Mouse (Mus musculus) forebrain, embryonic 13.5 days (tissue): ENCODE results near the gene Rab20. TPM values are rescaled to one million over a fixed set of nuclear protein-coding genes. Genes with fewer than 3 reads are reported as not detected.

Experiments used
- ATAC-seq: fragments of 200-750 bp; cut with Nextera tagmentation; 2 replicates; pipeline ENCODE4 v1.8.0; 2017
- H3K27ac ChIP-seq: fragments of 300-500 bp; sonication (generic); 2 replicates; pipeline ENCODE4 v1.5.1; 2015; ENCODE audit warnings: inconsistent platforms, mild to moderate bottlenecking, moderate library complexity
- H3K27me3 ChIP-seq: fragments of 300-500 bp; sonication (generic); 2 replicates; pipeline ENCODE4 v1.6.1; 2015; ENCODE audit warnings: mild to moderate bottlenecking, inconsistent platforms
- H3K36me3 ChIP-seq: fragments of 300-500 bp; sonication (generic); 2 replicates; pipeline ENCODE4 v1.6.1; 2015; ENCODE audit warnings: mild to moderate bottlenecking, inconsistent platforms; ENCODE audit not compliant: poor library complexity, severe bottlenecking
- H3K4me1 ChIP-seq: fragments of 300-500 bp; sonication (generic); 2 replicates; pipeline ENCODE4 v1.6.1; 2015; ENCODE audit warnings: inconsistent platforms
- H3K4me2 ChIP-seq: fragments of 300-500 bp; sonication (generic); 2 replicates; pipeline ENCODE4 v1.6.1; 2015; ENCODE audit warnings: inconsistent platforms, mild to moderate bottlenecking, moderate library complexity
- H3K4me3 ChIP-seq: fragments of 300-500 bp; sonication (generic); 2 replicates; pipeline ENCODE4 v1.5.1; 2015; ENCODE audit warnings: mild to moderate bottlenecking, inconsistent platforms
- H3K9ac ChIP-seq: fragments of 300-500 bp; sonication (generic); 2 replicates; pipeline ENCODE4 v1.6.1; 2015; ENCODE audit warnings: mild to moderate bottlenecking, inconsistent platforms
- H3K9me3 ChIP-seq: fragments of 300-500 bp; sonication (generic); replicated peaks from 2 replicates; pipeline ENCODE4 v1.6.1; 2016; ENCODE audit warnings: inconsistent platforms
- WGBS: fragments of 180-500 bp; shearing (Covaris S2); methylation state at CpG from one replicate; pipeline ENCODE4 v1.1.7; 2015; 5-methylcytosine and 5-hydroxymethylcytosine counted together
- polyA plus RNA-seq: library from polyadenylated mRNA; unstranded; fragments of >200 nt; fragmentation: Nextera tagmentation; extraction: Ambion mirVana; gene quantifications from 2 replicates; pipeline ENCODE4 v1.2.1, GENCODE M21; 2015

The Rab20 gene
- polyA plus RNA-seq, 1 experiment from 2014 or later, result 0.34 TPM

DNA sequence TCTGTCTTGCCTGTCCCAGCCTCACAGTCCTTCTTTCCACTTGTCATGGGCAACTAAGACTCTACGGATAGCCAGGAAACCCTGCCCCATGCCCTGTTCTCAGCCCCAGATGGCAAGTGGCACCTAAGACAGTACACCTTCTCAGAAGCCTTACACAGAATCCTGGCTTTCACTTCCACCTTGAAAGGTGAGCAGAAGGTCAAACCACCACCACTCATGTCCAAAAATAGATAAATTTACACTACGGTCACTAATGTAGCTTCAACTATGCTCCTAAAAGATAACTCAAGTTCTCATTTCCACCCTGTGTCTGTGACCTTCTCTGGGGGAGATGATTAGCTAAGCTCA lies 15.0 kb downstream of the Rab20 start:
- 95% methylated on average over 2 of the region's 2 CpGs for WGBS

DNA sequence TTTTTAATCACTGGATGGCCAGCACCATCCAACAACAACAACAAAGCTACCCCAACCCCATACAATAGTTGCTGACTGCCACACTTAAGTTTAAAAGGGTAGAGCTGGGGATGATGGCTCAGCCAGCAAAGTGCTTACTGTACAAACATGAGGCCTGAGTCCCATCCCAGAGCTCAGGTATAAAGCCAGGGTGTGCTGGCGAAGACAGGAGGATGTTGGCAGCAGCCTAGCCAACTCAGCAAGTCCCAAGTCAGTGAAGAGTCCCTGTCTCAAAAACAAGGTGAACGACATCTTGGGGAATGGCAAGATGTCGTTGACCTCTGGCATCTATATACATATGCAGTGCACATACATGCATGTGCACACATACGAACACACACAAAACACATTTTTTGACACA lies 15.9 kb downstream of the Rab20 start:
- no peak overlapping the region for H3K4me2 ChIP-seq
- H3K4me1 ChIP-seq, result no peaks in the 10 kb centered on the region
- peaks cover 3% of the 10 kb centered on the region; the same call in 1 of the 2 replicates for H3K9me3 ChIP-seq
- no peak overlapping the region for H3K4me3 ChIP-seq
- no peak overlapping the region for H3K9ac ChIP-seq
- no peaks in the 10 kb centered on the region for H3K36me3 ChIP-seq
- no peak for ATAC-seq
- no peak overlapping the region for H3K27ac ChIP-seq
- H3K27me3 ChIP-seq, result no peaks in the 10 kb centered on the region
- 93% methylated on average over 4 of the region's 4 CpGs for WGBS

More for the DNA sequence above, 15.0 kb downstream of the Rab20 start:
- Histone ChIP-seq H3K36me3 (no peaks in the 10 kb centered on the region), H3K9me3 (peaks cover 3% of the 10 kb centered on the region; the same call in 1 of the 2 replicates), H3K4me1 (no peaks in the 10 kb centered on the region), H3K9ac (no peak overlapping the region), H3K27ac (no peak overlapping the region), H3K4me2 (no peak overlapping the region), H3K27me3 (no peaks in the 10 kb centered on the region), H3K4me3 (no peak overlapping the region)
- no peak for ATAC-seq

- H3K4me1 ChIP-seq, result no peaks in the 10 kb centered on the region
- no peak overlapping the region for H3K9ac ChIP-seq
- no peaks in the 10 kb centered on the region for H3K36me3 ChIP-seq
- H3K27ac ChIP-seq, result no peak overlapping the region
- no peak overlapping the region for H3K4me3 ChIP-seq
- WGBS, result 77% methylated on average over 2 of the region's 2 CpGs
- H3K27me3 ChIP-seq, result no peaks in the 10 kb centered on the region
- no peak for ATAC-seq
- no peaks in the 10 kb centered on the region for H3K9me3 ChIP-seq
- H3K4me2 ChIP-seq, result no peak overlapping the region
Observed at GRCm38 (mm10) chr8:11461847-11462246, 16.7 kb downstream of the Rab20 start.

DNA sequence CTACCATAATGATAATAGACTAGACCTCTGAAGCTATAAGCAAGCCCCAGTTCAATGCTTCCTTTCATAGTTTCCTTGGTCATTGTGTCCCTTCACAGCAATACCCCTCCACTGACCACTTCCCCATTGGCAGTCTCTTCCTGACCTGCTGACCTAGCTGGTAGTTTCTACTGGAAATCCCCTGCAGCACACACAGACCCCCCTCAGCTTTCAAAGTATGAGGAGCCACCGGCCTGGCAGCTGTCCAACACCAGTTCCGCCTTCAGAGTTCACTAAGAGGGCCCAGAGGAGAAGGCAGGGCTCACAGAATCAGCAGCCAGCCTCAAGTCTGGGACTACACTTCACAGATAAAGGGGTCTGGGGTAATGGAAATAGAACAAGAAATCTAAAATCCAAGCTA lies 17.6 kb downstream of the Rab20 start:
- 42% methylated on average over 2 of the region's 2 CpGs for WGBS
- ATAC-seq, result no peak
- H3K4me2 ChIP-seq, result no peak overlapping the region
- H3K4me1 ChIP-seq, result no peaks in the 10 kb centered on the region
- H3K27ac ChIP-seq, result no peak overlapping the region
- no peaks in the 10 kb centered on the region for H3K27me3 ChIP-seq
- no peak overlapping the region for H3K9ac ChIP-seq
- no peaks in the 10 kb centered on the region for H3K36me3 ChIP-seq
- no peak overlapping the region for H3K4me3 ChIP-seq
- no peaks in the 10 kb centered on the region for H3K9me3 ChIP-seq

DNA sequence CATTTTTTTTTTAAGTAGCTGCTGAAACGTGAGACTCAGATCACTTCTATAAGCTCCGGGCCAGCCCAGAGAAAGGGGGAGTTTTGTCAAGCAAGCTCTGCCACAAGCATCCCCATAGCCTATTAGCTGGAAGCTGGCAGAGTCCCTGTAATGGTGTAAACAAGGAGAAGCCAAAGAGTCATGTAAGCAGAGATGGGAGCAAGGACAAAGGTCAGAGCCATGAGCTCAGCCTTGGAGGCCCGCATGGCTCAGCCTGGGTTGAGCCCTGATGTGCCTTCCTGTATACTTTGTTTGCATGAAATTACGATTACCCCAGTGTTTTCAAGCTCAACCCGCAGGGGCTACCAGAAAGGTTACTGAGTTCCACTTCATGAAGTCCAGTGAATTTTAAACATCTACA lies 19.5 kb downstream of the Rab20 start:
- ATAC-seq, result no peak

GRCm38 (mm10) chr8:11457981-11458836 lies 20.3 kb downstream of the Rab20 start:
- no peak overlapping the region for H3K4me2 ChIP-seq
- no peak overlapping the region for H3K27ac ChIP-seq
- H3K36me3 ChIP-seq, result no peaks in the 10 kb centered on the region
- H3K9me3 ChIP-seq, result no peaks in the 10 kb centered on the region
- no peak overlapping the region for H3K9ac ChIP-seq
- peaks cover 10% of the 10 kb centered on the region; the same call in 1 of the 2 replicates for H3K4me1 ChIP-seq
- H3K27me3 ChIP-seq, result no peaks in the 10 kb centered on the region
- ATAC-seq, result no peak
- WGBS, result 60% methylated on average over 12 of the region's 12 CpGs
- no peak overlapping the region for H3K4me3 ChIP-seq

More for the DNA sequence above, 19.5 kb downstream of the Rab20 start:
- H3K27ac ChIP-seq, result no peak overlapping the region
- WGBS, result 68% methylated on average over 5 of the region's 5 CpGs
- no peaks in the 10 kb centered on the region for H3K9me3 ChIP-seq
- no peak overlapping the region for H3K4me2 ChIP-seq
- no peak overlapping the region for H3K9ac ChIP-seq
- H3K4me3 ChIP-seq, result no peak overlapping the region
- no peaks in the 10 kb centered on the region for H3K36me3 ChIP-seq
- H3K27me3 ChIP-seq, result no peaks in the 10 kb centered on the region
- H3K4me1 ChIP-seq, result peaks cover 2% of the 10 kb centered on the region; the same call in 1 of the 2 replicates

DNA sequence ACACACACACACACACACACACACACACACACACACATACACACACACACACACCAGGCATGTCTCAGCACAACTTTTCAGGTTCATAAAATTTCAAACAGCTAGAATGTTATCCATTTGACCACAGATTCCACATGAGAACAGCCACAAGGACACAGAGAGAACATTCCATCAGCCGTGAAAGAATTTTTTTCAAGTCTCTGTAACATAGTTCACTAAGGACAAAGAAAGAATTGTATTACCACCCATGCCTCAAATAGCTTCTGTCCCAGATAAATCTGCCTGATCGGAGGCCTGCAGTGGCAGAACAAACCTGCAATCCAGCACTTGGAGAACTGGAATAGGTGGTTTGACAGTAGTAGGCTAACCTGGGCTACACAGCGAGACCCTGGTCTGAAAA lies 21.2 kb downstream of the Rab20 start:
- WGBS, result 79% methylated on average over 3 of the region's 3 CpGs
- Histone ChIP-seq H3K4me1 (peaks cover 19% of the 10 kb centered on the region), H3K27ac (no peak overlapping the region)

GRCm38 (mm10) chr8:11454228-11454627 lies 24.3 kb downstream of the Rab20 start:
- H3K27me3 ChIP-seq, result no peaks in the 10 kb centered on the region
- no peaks in the 10 kb centered on the region for H3K36me3 ChIP-seq
- no peaks in the 10 kb centered on the region for H3K9me3 ChIP-seq
- H3K4me2 ChIP-seq, result no peak overlapping the region
- no peak overlapping the region for H3K9ac ChIP-seq
- ATAC-seq, result no peak
- H3K27ac ChIP-seq, result no peak overlapping the region
- H3K4me3 ChIP-seq, result no peak overlapping the region
- H3K4me1 ChIP-seq, result peaks cover 20% of the 10 kb centered on the region
- WGBS, result 27% methylated on average over 12 of the region's 12 CpGs

More for the DNA sequence above, 21.2 kb downstream of the Rab20 start:
- Histone ChIP-seq H3K4me3 (no peak overlapping the region), H3K36me3 (no peaks in the 10 kb centered on the region), H3K9ac (no peak overlapping the region), H3K4me2 (no peak overlapping the region), H3K27me3 (no peaks in the 10 kb centered on the region), H3K9me3 (no peaks in the 10 kb centered on the region)
- no peak for ATAC-seq

GRCm38 (mm10) chr8:11452974-11453373 lies 25.5 kb downstream of the Rab20 start:
- Histone ChIP-seq H3K4me1 (peaks cover 20% of the 10 kb centered on the region), H3K36me3 (no peaks in the 10 kb centered on the region), H3K27me3 (no peaks in the 10 kb centered on the region), H3K4me2 (no peak overlapping the region), H3K9me3 (no peaks in the 10 kb centered on the region), H3K4me3 (no peak overlapping the region), H3K9ac (peak overlapping the region; percentile 7; the same call in 1 of the 2 replicates), H3K27ac (no peak overlapping the region)
- WGBS, result 12% methylated on average over 4 of the region's 4 CpGs
- no peak for ATAC-seq

DNA sequence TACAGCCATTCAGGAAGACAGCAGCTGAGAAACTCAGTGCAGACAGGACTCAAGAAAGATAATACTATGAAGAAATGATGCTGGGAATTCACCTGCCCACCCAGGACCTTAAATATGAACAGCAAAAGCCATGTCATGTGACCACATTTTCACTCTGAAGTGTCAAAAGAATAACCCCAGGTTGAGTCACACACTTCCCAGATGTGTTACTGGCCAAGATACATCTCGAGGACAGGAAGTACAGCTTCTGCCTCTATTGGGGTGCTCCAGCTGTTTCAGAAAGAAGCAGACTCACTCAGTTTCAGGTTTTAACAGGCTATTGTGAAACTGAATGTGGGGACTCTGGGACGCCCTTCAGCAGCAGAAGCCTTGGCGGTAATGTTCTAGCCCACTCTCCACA lies 26.0 kb downstream of the Rab20 start:
- peaks cover 20% of the 10 kb centered on the region for H3K4me1 ChIP-seq
- no peak overlapping the region for H3K4me2 ChIP-seq
- no peak overlapping the region for H3K4me3 ChIP-seq
- H3K27me3 ChIP-seq, result no peaks in the 10 kb centered on the region
- H3K9me3 ChIP-seq, result no peaks in the 10 kb centered on the region
- peak overlapping the region; percentile 7; the same call in 1 of the 2 replicates for H3K9ac ChIP-seq
- 41% methylated on average over 3 of the region's 3 CpGs for WGBS
- no peak overlapping the region for H3K27ac ChIP-seq
- H3K36me3 ChIP-seq, result no peaks in the 10 kb centered on the region
- no peak for ATAC-seq

- Histone ChIP-seq H3K9me3 (no peaks in the 10 kb centered on the region), H3K4me3 (no peak overlapping the region), H3K27ac (no peak overlapping the region), H3K27me3 (no peaks in the 10 kb centered on the region), H3K36me3 (no peaks in the 10 kb centered on the region), H3K4me1 (peaks cover 20% of the 10 kb centered on the region), H3K9ac (no peak overlapping the region), H3K4me2 (no peak overlapping the region)
- ATAC-seq, result no peak
- 83% methylated on average over 1 of the region's 1 CpGs for WGBS
Observed at GRCm38 (mm10) chr8:11452152-11452551, 26.4 kb downstream of the Rab20 start.

DNA sequence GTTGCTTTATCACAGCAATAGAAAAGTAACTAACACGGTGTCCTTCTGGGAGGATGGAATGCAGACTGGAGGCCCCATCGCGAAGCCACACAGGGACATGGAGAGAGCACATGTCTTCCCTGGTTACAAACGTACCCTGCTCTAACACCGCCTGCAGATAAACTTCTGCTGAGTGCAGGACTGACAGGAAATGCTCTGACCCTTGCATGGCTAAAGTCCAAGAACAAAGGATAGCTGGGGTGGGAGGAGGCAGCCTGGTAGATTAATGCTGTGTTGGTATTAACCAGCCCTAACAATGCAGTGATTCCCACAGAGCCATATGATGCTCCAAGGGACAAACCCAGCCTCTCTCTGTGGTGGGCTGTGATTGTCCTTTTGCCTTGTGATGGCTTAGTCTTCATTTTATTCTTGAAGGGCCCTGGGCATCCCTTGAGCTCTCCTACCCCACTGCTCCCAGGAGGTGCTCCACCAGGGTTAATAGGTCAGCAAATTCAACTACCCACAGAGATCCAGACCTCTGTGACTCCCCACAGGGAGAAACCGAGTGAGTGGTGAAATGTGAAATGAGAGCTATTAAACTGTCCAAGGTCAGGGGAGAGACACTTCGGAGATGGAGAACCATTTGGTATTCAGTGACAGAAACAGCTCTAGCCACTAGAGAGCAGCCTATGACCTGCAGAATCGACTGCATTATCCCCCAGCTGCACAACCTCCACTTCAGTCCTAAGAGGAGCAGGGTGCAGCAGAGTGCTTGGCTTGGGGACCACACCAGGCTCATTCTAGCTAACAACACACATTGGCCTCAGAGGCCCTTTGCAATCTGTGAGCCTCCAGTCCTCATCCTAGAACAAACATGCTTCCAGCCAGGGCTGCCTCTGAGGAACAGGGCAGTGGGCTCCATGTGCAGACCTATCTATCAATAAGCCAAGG lies 28.1 kb downstream of the Rab20 start:
- no peak for ATAC-seq
- Histone ChIP-seq H3K4me3 (no peak overlapping the region), H3K27ac (no peak overlapping the region), H3K9me3 (no peaks in the 10 kb centered on the region), H3K36me3 (no peaks in the 10 kb centered on the region), H3K9ac (no peak overlapping the region), H3K27me3 (no peaks in the 10 kb centered on the region), H3K4me2 (no peak overlapping the region), H3K4me1 (peaks cover 20% of the 10 kb centered on the region)
- 38% methylated on average over 8 of the region's 8 CpGs for WGBS
